Mouse (Mus musculus) ES-E14 (cell line): ENCODE measurements around the gene Cnpy3. TPM values are rescaled to one million over a fixed set of nuclear protein-coding genes. Genes with fewer than 3 reads are reported as not detected.

Source experiments
- DNase-seq: peaks from one replicate; pipeline ENCODE4 v3.0.0-alpha.2; 2013; ENCODE audit warnings: low read depth, low spot score
- H3K27ac ChIP-seq: 2 replicates; pipeline ENCODE4 v1.5.1; 2012; ENCODE audit warnings: low read depth, mild to moderate bottlenecking, low read length, moderate library complexity, mixed read lengths; ENCODE audit not compliant: poor library complexity, insufficient read depth, severe bottlenecking
- H3K36me3 ChIP-seq: 2 replicates; pipeline ENCODE4 v1.6.1; 2012; ENCODE audit warnings: mild to moderate bottlenecking, low read length, moderate library complexity, mixed read lengths; ENCODE audit not compliant: control insufficient read depth, poor library complexity, insufficient read depth, severe bottlenecking
- H3K4me1 ChIP-seq, 2 experiments: fragments of 150-350 bp in 1 of 2; sonication (generic) in 1 of 2; 2 replicates each; pipeline ENCODE4 v1.6.1; 2012; ENCODE audit warnings: low read length in 2 of 2, mild to moderate bottlenecking in 1 of 2, mixed read lengths in 1 of 2; ENCODE audit not compliant: control insufficient read depth in 2 of 2, insufficient read depth in 2 of 2, poor library complexity in 1 of 2
- H3K4me3 ChIP-seq, 2 experiments: fragments of 150-350 bp in 1 of 2; sonication (generic) in 1 of 2; 2 replicates each; pipeline ENCODE4 v1.5.1; 2012; ENCODE audit warnings: low read length in 2 of 2, low read depth in 1 of 2, mild to moderate bottlenecking in 1 of 2, mixed read lengths in 1 of 2; ENCODE audit not compliant: insufficient read depth in 1 of 2, poor library complexity in 1 of 2, severe bottlenecking in 1 of 2
- H3K9ac ChIP-seq: 2 replicates; pipeline ENCODE4 v1.6.1; 2012; ENCODE audit warnings: low read depth, mild to moderate bottlenecking, low read length, mixed read lengths; ENCODE audit not compliant: poor library complexity, insufficient read depth, severe bottlenecking
- H3K9me3 ChIP-seq: fragments of 150-350 bp; sonication (generic); 2 replicates; pipeline ENCODE4 v1.6.1; 2012; ENCODE audit warnings: low read depth, mild to moderate bottlenecking, low read length; ENCODE audit not compliant: control insufficient read depth, insufficient read depth
- CHD2 ChIP-seq: IDR thresholded peaks from 2 replicates; pipeline ENCODE4 v1.6.1; 2014; ENCODE audit warnings: mild to moderate bottlenecking, low read depth, low read length, inconsistent platforms
- HCFC1 ChIP-seq: IDR thresholded peaks from 2 replicates; pipeline ENCODE4 v1.6.1; 2012; ENCODE audit warnings: low read length, inconsistent platforms, borderline replicate concordance; ENCODE audit not compliant: insufficient read depth
- MAFK ChIP-seq: IDR thresholded peaks from 2 replicates; pipeline ENCODE4 v1.6.1; 2014; ENCODE audit warnings: mild to moderate bottlenecking, low read depth, low read length, inconsistent platforms; ENCODE audit not compliant: insufficient read depth
- ZC3H11A ChIP-seq: IDR thresholded peaks from 2 replicates; pipeline ENCODE4 v1.6.1; 2012; ENCODE audit warnings: low read depth, mild to moderate bottlenecking, inconsistent platforms, low read length, borderline replicate concordance
- ZNF384 ChIP-seq: IDR thresholded peaks from 2 replicates; pipeline ENCODE4 v1.6.1; 2012; ENCODE audit warnings: low read depth, low read length, inconsistent platforms
- in situ Hi-C, 2 experiments: fragments of 600-800 bp; cut with MboI; formaldehyde crosslinking; loops; one replicate each; pipeline ENCODE4 v1.15.1; 2025; ENCODE audit warnings: low sequenced_read_pairs in 2 of 2, inconsistent platforms in 1 of 2; ENCODE audit not compliant: unreplicated experiment in 2 of 2
- total RNA-seq: library from RNA; depleted of rRNA; stranded (reverse); fragments of 300-350 nt; gene quantifications from 2 replicates; pipeline ENCODE4 v1.2.3, GENCODE M21; 2012

Gene Cnpy3
- total RNA-seq, 1 experiment, result 69.7 TPM

- Histone ChIP-seq H3K9me3 (no peaks in the 10 kb centered on the region), H3K27ac (no peak overlapping the region), H3K4me1 (peaks cover 7 to 9% of the 10 kb centered on the region in 2 experiments), H3K9ac (no peak overlapping the region), H3K4me3 (no peak overlapping the region), H3K36me3 (no peaks in the 10 kb centered on the region)
- no peak for DNase-seq
- no peak for TF ChIP-seq MAFK
- TF ChIP-seq HCFC1, result no peak
- TF ChIP-seq ZNF384, result no peak
- TF ChIP-seq CHD2, result no peak
- TF ChIP-seq ZC3H11A, result no peak
- in situ Hi-C loops, result no loop called here
Measured at GRCm38 (mm10) chr17:46706375-46707089, 45.5 kb downstream of the Cnpy3 start.

- TF ChIP-seq ZC3H11A (no peak), CHD2 (peak; percentile 39; the same call in 1 of the 2 replicates)
- DNase-seq, result peak; percentile 99
- H3K4me3 ChIP-seq, result peak within 1 kb of the TSS; percentile 94 to 98
- H3K9me3 ChIP-seq, result no peaks in the 10 kb centered on the region
- in situ Hi-C loops, result no loop called here
- peaks cover 9% of the 10 kb centered on the region in 2 experiments for H3K4me1 ChIP-seq
- peaks cover 2% of the 10 kb centered on the region; the same call in 1 of the 2 replicates for H3K36me3 ChIP-seq
- peak within 1 kb of the TSS; percentile 62; the same call in 1 of the 2 replicates for H3K27ac ChIP-seq
- H3K9ac ChIP-seq, result peak within 1 kb of the TSS; percentile 89
Measured at GRCm38 (mm10) chr17:46704887-46705835, 46.9 kb downstream of the Cnpy3 start, which contains the start of gene Ppp2r5d. TSS of gene Ppp2r5d (minus strand) at chr17:46705111.

GRCm38 (mm10) chr17:46703971-46704886 lies 47.8 kb downstream of the Cnpy3 start:
- Histone ChIP-seq H3K4me3 (peak overlapping the region; percentile 94 to 98), H3K27ac (peak overlapping the region; percentile 62; the same call in 1 of the 2 replicates), H3K4me1 (peaks cover 9 to 10% of the 10 kb centered on the region in 2 experiments), H3K9ac (peak overlapping the region; percentile 89), H3K36me3 (peaks cover 5% of the 10 kb centered on the region; the same call in 1 of the 2 replicates), H3K9me3 (no peaks in the 10 kb centered on the region)
- DNase-seq, result no peak
- TF ChIP-seq MAFK (no peak), CHD2 (no peak), ZNF384 (no peak)
- in situ Hi-C loops, result no loop called here

GRCm38 (mm10) chr17:46702506-46702905 lies 49.5 kb downstream of the Cnpy3 start:
- DNase-seq, result no peak
- H3K4me1 ChIP-seq, result peaks cover 9 to 12% of the 10 kb centered on the region in 2 experiments
- no peaks in the 10 kb centered on the region for H3K9me3 ChIP-seq
- in situ Hi-C loops, result no loop called here
- H3K4me3 ChIP-seq, result no peak overlapping the region
- no peak overlapping the region for H3K27ac ChIP-seq
- no peak overlapping the region for H3K9ac ChIP-seq
- peaks cover 11% of the 10 kb centered on the region; the same call in 1 of the 2 replicates for H3K36me3 ChIP-seq
- TF ChIP-seq ZNF384 (no peak), CHD2 (no peak), ZC3H11A (no peak), MAFK (no peak), HCFC1 (no peak)
